24 mouse cellular contexts compared by ENCODE assay signal in genomic region chr13:107995211-107995610, GRCm38 (mm10). TPM values are rescaled to one million over a fixed set of nuclear protein-coding genes. Genes with fewer than 3 reads are reported as not detected.
A peak's percentile ranks its signal among the peaks of the same experiment; 100 is the strongest.
DNase-seq lines count a peak whose midpoint lies in the region; ATAC-seq and TF ChIP-seq lines count a peak whose summit lies in the region.
"Had no signal": no experiment of that assay in that cellular context is flagged by ENCODE, and none has a peak within 500 bp of the region (broad histone marks: within the 10 kb centered on the region; RNA-seq: fewer than 3 reads in every experiment).

No protein-coding gene starts in this region.

- DNase-seq in heart, adult 11 months = peak; percentile 52
- DNase-seq in heart, embryonic 10.5 days (ENCODE audit: low spot score) = no peak
- peak; percentile 14 for DNase-seq in brain, embryonic 14.5 days (ENCODE audit: low read depth)
- peak; percentile 39 for DNase-seq in retina, postnatal 1 day
- no peak for DNase-seq in testis, postnatal 10 days (ENCODE audit: low spot score)
- DNase-seq in thymus, adult 18-20 months = no peak
- DNase-seq: adrenal gland, postnatal 10 days; cerebellum, adult 11-12 months; cerebellum, adult 9-10 months; cerebellum, postnatal 36 days; gastrocnemius, postnatal 36 days; heart, adult 18-20 months; heart, postnatal 14 days had no signal

- no peak for TF ChIP-seq CTCF in brain, embryonic 14.5 days (IDR thresholded peaks at IDR 0.05; ENCODE audit: borderline replicate concordance, extremely low read depth, insufficient read depth, insufficient read length)

- no peak overlapping the region for H3K4me2 ChIP-seq in midbrain, embryonic 13.5 days (replicated peaks)
- H3K4me2 ChIP-seq in midbrain, embryonic 15.5 days = no peak overlapping the region
- H3K4me2 ChIP-seq: embryonic facial prominence, embryonic 15.5 days; forebrain, embryonic 15.5 days; heart, embryonic 11.5 days; heart, embryonic 15.5 days; hindbrain, embryonic 13.5 days had no signal

- H3K9ac ChIP-seq in midbrain, embryonic 13.5 days (replicated peaks) = no peak overlapping the region
- no peak overlapping the region for H3K9ac ChIP-seq in midbrain, embryonic 15.5 days
- H3K9ac ChIP-seq: embryonic facial prominence, embryonic 15.5 days; forebrain, embryonic 15.5 days; heart, embryonic 15.5 days; hindbrain, embryonic 13.5 days had no signal

- ATAC-seq in midbrain, embryonic 13.5 days = peak; percentile 24; the same call in 1 of the 2 replicates
- no peak for ATAC-seq in midbrain, embryonic 15.5 days (replicated peaks)
- ATAC-seq: forebrain, embryonic 15.5 days; hindbrain, postnatal 0 days had no signal

- H3K4me3 ChIP-seq in heart, embryonic 10.5 days = no peak overlapping the region
- no peak overlapping the region for H3K4me3 ChIP-seq in midbrain, embryonic 13.5 days (replicated peaks)
- H3K4me3 ChIP-seq in midbrain, embryonic 15.5 days = no peak overlapping the region
- H3K4me3 ChIP-seq: embryonic facial prominence, embryonic 15.5 days; erythroblast, embryonic 14.5 days; forebrain, embryonic 10.5 days; forebrain, embryonic 15.5 days; heart, embryonic 15.5 days; hindbrain, embryonic 13.5 days had no signal

- TF ChIP-seq POLR2A in brain, embryonic 14.5 days (IDR thresholded peaks at IDR 0.05; ENCODE audit: borderline replicate concordance, extremely low read depth, insufficient read depth, insufficient read length, poor library complexity, severe bottlenecking) = no peak

- no peaks in the 10 kb centered on the region for H3K4me1 ChIP-seq in heart, embryonic 10.5 days
- peaks cover 5% of the 10 kb centered on the region; the same call in 1 of the 2 replicates for H3K4me1 ChIP-seq in midbrain, embryonic 13.5 days (replicated peaks)
- 0 out of 2 replicates have a peak, but pooled peaks cover 3% of the 10 kb centered on the region for H3K4me1 ChIP-seq in midbrain, embryonic 15.5 days
- H3K4me1 ChIP-seq: embryonic facial prominence, embryonic 15.5 days; forebrain, embryonic 15.5 days; heart, embryonic 15.5 days; hindbrain, embryonic 13.5 days had no signal

- H3K36me3 ChIP-seq in heart, embryonic 10.5 days = no peaks in the 10 kb centered on the region
- no peaks in the 10 kb centered on the region for H3K36me3 ChIP-seq in midbrain, embryonic 13.5 days
- H3K36me3 ChIP-seq in midbrain, embryonic 15.5 days (replicated peaks) = no peaks in the 10 kb centered on the region
- H3K36me3 ChIP-seq: embryonic facial prominence, embryonic 15.5 days; forebrain, embryonic 10.5 days; forebrain, embryonic 15.5 days; G1E; heart, embryonic 15.5 days; hindbrain, embryonic 13.5 days had no signal

- 72% methylated on average over 7 of the region's 7 CpGs for WGBS in heart, embryonic 10.5 days
- 31% methylated on average over 7 of the region's 7 CpGs for WGBS in midbrain, embryonic 13.5 days
- WGBS in midbrain, embryonic 15.5 days = 30% methylated on average over 7 of the region's 7 CpGs

- no peaks in the 10 kb centered on the region for H3K9me3 ChIP-seq in heart, embryonic 10.5 days
- H3K9me3 ChIP-seq in midbrain, embryonic 13.5 days = no peaks in the 10 kb centered on the region
- no peaks in the 10 kb centered on the region for H3K9me3 ChIP-seq in midbrain, embryonic 15.5 days
- H3K9me3 ChIP-seq: embryonic facial prominence, embryonic 15.5 days; forebrain, embryonic 10.5 days; forebrain, embryonic 15.5 days; G1E; heart, embryonic 15.5 days; hindbrain, embryonic 13.5 days had no signal

- no peak overlapping the region for H3K27ac ChIP-seq in heart, embryonic 10.5 days
- no peak overlapping the region for H3K27ac ChIP-seq in midbrain, embryonic 13.5 days
- no peak overlapping the region for H3K27ac ChIP-seq in midbrain, embryonic 15.5 days
- H3K27ac ChIP-seq: embryonic facial prominence, embryonic 15.5 days; forebrain, embryonic 10.5 days; forebrain, embryonic 15.5 days; heart, embryonic 15.5 days; hindbrain, embryonic 13.5 days; hindbrain, postnatal 0 days had no signal

- H3K27me3 ChIP-seq in heart, embryonic 10.5 days (ENCODE audit: insufficient read depth, poor library complexity, severe bottlenecking) = no peaks in the 10 kb centered on the region
- no peaks in the 10 kb centered on the region for H3K27me3 ChIP-seq in midbrain, embryonic 13.5 days
- no peaks in the 10 kb centered on the region for H3K27me3 ChIP-seq in midbrain, embryonic 15.5 days (replicated peaks)
- H3K27me3 ChIP-seq: embryonic facial prominence, embryonic 15.5 days; forebrain, embryonic 15.5 days; heart, embryonic 15.5 days; hindbrain, embryonic 13.5 days had no signal

RNA-seq across cellular contexts. Expression of gene Smim15, which starts 49.0 kb away (rescaled TPM):
- 28.4 and 39.1 TPM in 2 replicates for polyA plus RNA-seq in heart, embryonic 10.5 days (2016; fragmentation: Nextera tagmentation; extraction: Ambion mirVana)
- polyA plus RNA-seq in midbrain, embryonic 13.5 days (2015; fragmentation: Nextera tagmentation; extraction: Ambion mirVana) = 41.2 and 41.4 TPM in 2 replicates
- 32.3 and 33.1 TPM in 2 replicates for polyA plus RNA-seq in midbrain, embryonic 15.5 days (2015; fragmentation: Nextera tagmentation; extraction: Ambion mirVana)
- 30.3 and 33.9 TPM in 2 replicates for polyA plus RNA-seq in brain, embryonic 14.5 days (2012; rRNA removed)

Comparison
In these comparisons a context has a peak if more than half of its experiments do, and no peak if none do; other contexts are left out.
1. DNase-seq: peak in heart, adult 11 months (single experiment), brain, embryonic 14.5 days (single experiment) and retina, postnatal 1 day (single experiment); none in heart, embryonic 10.5 days (single experiment), testis, postnatal 10 days (single experiment) and thymus, adult 18-20 months (0 of 2).